Mouse (Mus musculus): ENCODE results near the gene Dgki. TPM values are rescaled to one million over a fixed set of nuclear protein-coding genes. Genes with fewer than 3 reads are reported as not detected.

Dgki gene
- total RNA-seq, 2 experiments from 2014 or later, result 90.5 to 91.1 TPM

GRCm38 (mm10) chr6:36926455-36926854, 373.5 kb downstream of the Dgki start:
- H3K27ac ChIP-seq, result no peak overlapping the region
- no peak for TF ChIP-seq CTCF (IDR thresholded peaks at IDR 0.05)
- no peak overlapping the region for H3K4me3 ChIP-seq
- intact Hi-C loops (cut with DNase I), result no loop called here
- DNase-seq (ENCODE audit: extremely low spot score in 1 of 2, low spot score in 2 of 2), result no peak

GRCm38 (mm10) chr6:36922006-36922405, 378.0 kb downstream of the Dgki start:
- DNase-seq (ENCODE audit: extremely low spot score in 1 of 2, low spot score in 2 of 2), result no peak
- TF ChIP-seq CTCF (IDR thresholded peaks at IDR 0.05), result no peak
- Histone ChIP-seq H3K4me3 (no peak overlapping the region), H3K27ac (no peak overlapping the region)
- intact Hi-C loops (cut with DNase I), result no loop called here

- no peak for TF ChIP-seq CTCF (IDR thresholded peaks at IDR 0.05)
- H3K4me3 ChIP-seq, result no peak overlapping the region
- intact Hi-C loops (cut with DNase I), result no loop called here
- no peak for DNase-seq (ENCODE audit: extremely low spot score in 1 of 2, low spot score in 2 of 2)
- no peak overlapping the region for H3K27ac ChIP-seq
Measured at GRCm38 (mm10) chr6:36911586-36911985, 388.4 kb downstream of the Dgki start.

GRCm38 (mm10) chr6:36907191-36907590, 392.8 kb downstream of the Dgki start:
- no peak for DNase-seq (ENCODE audit: extremely low spot score in 1 of 2, low spot score in 2 of 2)
- no peak for TF ChIP-seq CTCF (IDR thresholded peaks at IDR 0.05)
- Histone ChIP-seq H3K27ac (no peak overlapping the region), H3K4me3 (no peak overlapping the region)
- intact Hi-C loops (cut with DNase I), result loop anchor here (5.0 to 10.0 kb wide), 3 partner anchors 130 to 1312 kb away; no protein-coding TSS in a partner anchor

GRCm38 (mm10) chr6:36905965-36906364, 394.0 kb downstream of the Dgki start:
- intact Hi-C loops (cut with DNase I), result loop anchor here (5.0 to 10.0 kb wide), 3 partner anchors 131 to 1311 kb away; no protein-coding TSS in a partner anchor
- H3K4me3 ChIP-seq, result no peak overlapping the region
- DNase-seq (ENCODE audit: extremely low spot score in 1 of 2, low spot score in 2 of 2), result no peak
- no peak for TF ChIP-seq CTCF (IDR thresholded peaks at IDR 0.05)
- H3K27ac ChIP-seq, result no peak overlapping the region

- Histone ChIP-seq H3K4me3 (no peak overlapping the region), H3K27ac (peak overlapping the region; percentile 44; the same call in 1 of the 2 replicates)
- intact Hi-C loops (cut with DNase I), result loop anchor here (1.0 to 10.0 kb wide), 5 partner anchors 93 to 1310 kb away; partner anchors contain the start of gene Ptn
- DNase-seq (ENCODE audit: extremely low spot score in 1 of 2, low spot score in 2 of 2), result no peak
- TF ChIP-seq CTCF (IDR thresholded peaks at IDR 0.05), result no peak
Measured at GRCm38 (mm10) chr6:36904911-36905310, 395.1 kb downstream of the Dgki start.

- intact Hi-C loops (cut with DNase I), result loop anchor here (1.0 to 10.0 kb wide), 4 partner anchors 92 to 1309 kb away; partner anchors contain the start of gene Ptn
- H3K4me3 ChIP-seq, result no peak overlapping the region
- H3K27ac ChIP-seq, result peak overlapping the region; percentile 78
- peak; percentile 50 to 53 for DNase-seq (ENCODE audit: extremely low spot score in 1 of 2, low spot score in 2 of 2)
- peak; percentile 79 for TF ChIP-seq CTCF (IDR thresholded peaks at IDR 0.05)
Measured at GRCm38 (mm10) chr6:36903821-36904220, 396.2 kb downstream of the Dgki start.

GRCm38 (mm10) chr6:36903159-36903794, 396.7 kb downstream of the Dgki start:
- H3K27ac ChIP-seq, result peak overlapping the region; percentile 78
- TF ChIP-seq CTCF (IDR thresholded peaks at IDR 0.05), result no peak
- intact Hi-C loops (cut with DNase I), result loop anchor here (5.0 to 10.0 kb wide), 3 partner anchors 91 to 1308 kb away; partner anchors contain the start of gene Ptn
- DNase-seq (ENCODE audit: extremely low spot score in 1 of 2, low spot score in 2 of 2), result no peak
- no peak overlapping the region for H3K4me3 ChIP-seq

- DNase-seq (ENCODE audit: extremely low spot score in 1 of 2, low spot score in 2 of 2), result no peak
- intact Hi-C loops (cut with DNase I), result loop anchor here (5.0 to 10.0 kb wide), 3 partner anchors 88 to 1305 kb away; partner anchors contain the start of gene Ptn
- TF ChIP-seq CTCF (IDR thresholded peaks at IDR 0.05), result no peak
Measured at GRCm38 (mm10) chr6:36899872-36900271, 400.1 kb downstream of the Dgki start.

GRCm38 (mm10) chr6:36898412-36898811, 401.6 kb downstream of the Dgki start:
- no peak for TF ChIP-seq CTCF (IDR thresholded peaks at IDR 0.05)
- Histone ChIP-seq H3K4me3 (no peak overlapping the region), H3K27ac (no peak overlapping the region)
- DNase-seq (ENCODE audit: extremely low spot score in 1 of 2, low spot score in 2 of 2), result no peak
- intact Hi-C loops (cut with DNase I), result no loop called here

More at GRCm38 (mm10) chr6:36899872-36900271, 400.1 kb downstream of the Dgki start:
- Histone ChIP-seq H3K4me3 (no peak overlapping the region), H3K27ac (no peak overlapping the region)

- H3K4me3 ChIP-seq, result no peak overlapping the region
- no peak for DNase-seq (ENCODE audit: extremely low spot score in 1 of 2, low spot score in 2 of 2)
- intact Hi-C loops (cut with DNase I), result no loop called here
- H3K27ac ChIP-seq, result no peak overlapping the region
- no peak for TF ChIP-seq CTCF (IDR thresholded peaks at IDR 0.05)
Measured at GRCm38 (mm10) chr6:36897616-36898149, 402.3 kb downstream of the Dgki start.

GRCm38 (mm10) chr6:36896656-36897055, 403.3 kb downstream of the Dgki start:
- no peak for DNase-seq (ENCODE audit: extremely low spot score in 1 of 2, low spot score in 2 of 2)
- peak overlapping the region; percentile 25; the same call in 1 of the 2 replicates for H3K27ac ChIP-seq
- intact Hi-C loops (cut with DNase I), result no loop called here
- TF ChIP-seq CTCF (IDR thresholded peaks at IDR 0.05), result no peak
- no peak overlapping the region for H3K4me3 ChIP-seq

All from left cerebral cortex, adult 2 months (tissue).